Mouse (Mus musculus) central nervous system, embryonic 14 days (tissue): ENCODE measurements around the gene Tshb. TPM values are rescaled to one million over a fixed set of nuclear protein-coding genes. Genes with fewer than 3 reads are reported as not detected.

Experiments used
- polyA plus RNA-seq: library from polyadenylated mRNA; depleted of rRNA; stranded (reverse); fragments of >200 nt; gene quantifications from 2 replicates; pipeline ENCODE4 v1.2.3, GENCODE M21; 2012; rRNA removed

The Tshb gene
- 0.99 TPM in 1 of 2 replicates, not detected in the other for polyA plus RNA-seq

DNA sequence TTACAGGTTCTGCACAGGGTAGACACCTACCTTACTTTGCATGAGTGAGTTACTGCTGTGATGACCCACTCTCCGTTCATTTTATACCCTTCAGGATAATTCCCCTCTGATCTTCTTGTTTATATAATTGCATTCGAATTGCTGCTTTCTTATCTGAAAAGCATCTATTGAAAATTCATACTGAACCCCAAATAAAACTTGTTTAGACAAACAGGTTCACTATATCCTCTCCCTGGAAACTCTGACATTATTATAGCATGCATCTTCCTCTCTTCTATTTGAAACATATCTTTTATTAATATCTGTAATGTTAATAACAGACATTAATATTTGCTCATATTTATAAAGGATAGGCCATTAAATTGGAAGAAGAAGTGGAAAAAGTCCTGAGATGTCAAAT is at the start of gene Tshb:
TSS of gene Tshb (minus strand) at position 101 of the 400 bp plus-strand sequence.

GRCm38 (mm10) chr3:102734313-102735030 is 48.0 kb downstream of the Tshb start, which contains the start of gene Tspan2:
Tspan2 (plus strand) TSS chr3:102734529.

Other genes starting within 250 kb of the Tshb start
- 5.8 and 7.2 TPM in 2 replicates for gene Tspan2, start 48.2 kb downstream of the Tshb start, polyA plus RNA-seq
- not detected in 2 replicates for gene Sycp1, start 153.4 kb upstream of the Tshb start, polyA plus RNA-seq
- gene Nr1h5, start 181.4 kb upstream of the Tshb start, polyA plus RNA-seq: 0.11 and 0.23 TPM in 2 replicates
- gene Sike1, start 213.0 kb upstream of the Tshb start, polyA plus RNA-seq: 48.2 and 50.7 TPM in 2 replicates
- gene Csde1, start 237.7 kb upstream of the Tshb start, polyA plus RNA-seq: 96.0 and 105 TPM in 2 replicates